Mouse (Mus musculus) G1E-ER4 (cell line): ENCODE results near the gene Ptk7. TPM values are rescaled to one million over a fixed set of nuclear protein-coding genes. Genes with fewer than 3 reads are reported as not detected.

ENCODE experiments used
- GATA1 ChIP-seq: IDR thresholded peaks from one replicate; pipeline ENCODE4 v1.8.0; 2012; ENCODE audit warnings: low read length, inconsistent platforms
- polyA plus RNA-seq: library from polyadenylated mRNA; stranded (reverse); fragments of >175 nt; gene quantifications from 2 replicates; pipeline ENCODE4 v1.2.3, GENCODE M21; 2012

Gene Ptk7
- polyA plus RNA-seq, 1 experiment = not detected

- TF ChIP-seq GATA1 = no peak
These were observed 8.0 kb downstream of the Ptk7 start for GRCm38 (mm10) chr17:46621324-46621723.

DNA sequence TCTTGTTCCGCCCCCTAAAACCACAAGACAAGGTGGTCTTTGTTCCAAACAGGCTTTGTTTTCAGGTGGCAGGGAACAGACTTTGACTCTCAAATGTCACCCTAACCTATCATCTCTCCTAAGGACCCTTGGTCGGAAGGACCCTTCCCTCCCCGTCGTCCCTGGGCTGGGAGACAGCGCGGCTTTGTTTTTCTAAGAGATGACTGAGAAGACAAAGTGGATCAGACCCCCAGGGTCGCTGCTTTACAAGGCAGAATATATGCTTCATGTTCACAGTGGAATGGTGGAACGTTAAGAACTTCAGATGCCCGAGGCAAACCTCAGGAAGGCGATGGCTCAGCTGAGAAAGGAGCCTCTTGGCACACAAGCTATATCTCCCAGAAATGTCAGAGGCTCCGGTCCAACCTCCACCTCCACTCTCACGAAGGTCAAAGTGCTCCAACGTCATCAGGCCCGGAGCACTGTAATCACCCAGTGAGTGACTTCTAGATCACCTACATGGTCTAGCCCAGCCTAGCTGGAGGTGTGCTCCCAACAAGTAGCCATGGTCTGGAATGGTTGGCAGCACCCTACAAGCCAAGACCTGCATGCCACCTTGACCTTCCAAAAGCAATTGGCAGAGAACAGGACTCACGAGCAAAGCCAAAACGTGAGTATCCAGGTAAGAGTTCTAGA lies 9.5 kb downstream of the Ptk7 start:
- no peak for TF ChIP-seq GATA1

DNA sequence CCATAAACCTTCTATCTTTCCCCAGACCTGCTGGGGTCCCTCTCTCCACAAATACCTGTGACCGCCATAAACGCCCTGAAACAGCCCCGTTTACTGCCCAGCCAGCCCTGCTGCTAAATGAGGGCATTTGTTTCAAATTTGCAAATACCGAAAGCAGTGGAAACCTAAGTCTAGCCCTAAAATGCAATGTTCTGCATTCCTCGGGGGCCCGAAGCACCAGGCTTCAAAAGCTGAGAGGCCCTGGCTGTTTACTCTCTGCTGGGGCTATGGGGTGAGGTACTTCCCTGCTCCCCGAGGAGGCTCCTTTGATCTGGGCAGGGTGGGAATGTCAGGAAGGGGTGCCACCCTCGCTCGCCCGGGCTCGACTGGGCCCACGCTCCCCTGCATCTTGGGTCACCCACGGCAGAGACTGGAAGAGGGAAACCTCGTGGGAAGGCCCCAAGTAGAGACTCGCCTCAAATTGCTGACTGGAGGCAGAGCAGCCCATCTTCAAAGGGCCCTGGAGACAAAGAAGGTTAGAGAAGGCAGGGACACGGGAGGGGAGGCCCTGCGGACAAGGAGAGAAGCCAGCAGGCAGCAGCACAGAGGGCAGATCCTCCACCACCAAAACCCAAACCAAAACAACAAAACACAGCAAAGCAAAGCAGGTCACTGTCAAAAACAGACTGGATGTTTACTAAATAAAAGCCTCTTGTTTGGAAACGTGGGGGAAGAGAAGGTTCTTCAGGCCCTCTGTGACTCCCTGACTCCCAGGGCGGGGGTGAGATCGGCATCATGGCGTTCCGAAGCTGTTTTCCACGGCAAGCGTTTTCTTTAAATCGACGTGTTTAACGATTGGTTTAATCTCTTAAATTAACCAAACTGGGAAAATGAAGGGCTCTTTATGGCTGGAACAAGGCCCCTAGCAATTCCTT lies 10.3 kb downstream of the Ptk7 start:
- TF ChIP-seq GATA1 = no peak

GRCm38 (mm10) chr17:46618394-46618768 lies 10.9 kb downstream of the Ptk7 start:
- no peak for TF ChIP-seq GATA1

DNA sequence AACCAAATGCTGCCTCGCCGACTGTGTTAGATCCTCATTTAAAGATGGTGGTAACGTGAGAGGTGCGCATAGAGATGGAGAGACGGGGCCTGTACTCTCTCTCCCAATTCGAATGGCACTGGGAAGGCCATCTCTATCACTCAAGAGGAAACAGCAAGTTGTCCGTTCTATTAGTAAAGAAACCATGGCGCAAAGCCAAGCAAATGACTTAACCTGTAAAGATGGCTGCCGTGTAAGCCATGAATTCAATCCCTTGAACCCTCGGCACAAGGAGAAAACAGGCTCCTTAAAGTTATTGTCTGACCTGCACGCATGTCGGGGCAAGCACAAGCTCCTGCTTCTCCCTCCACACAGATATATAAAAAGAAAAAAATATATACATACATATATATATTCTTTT lies 11.5 kb downstream of the Ptk7 start:
- TF ChIP-seq GATA1 = no peak

- TF ChIP-seq GATA1 = no peak
These were observed 16.1 kb downstream of the Ptk7 start for GRCm38 (mm10) chr17:46613229-46613628.

- TF ChIP-seq GATA1 = no peak
These were observed 16.5 kb downstream of the Ptk7 start for GRCm38 (mm10) chr17:46612820-46613219.

DNA sequence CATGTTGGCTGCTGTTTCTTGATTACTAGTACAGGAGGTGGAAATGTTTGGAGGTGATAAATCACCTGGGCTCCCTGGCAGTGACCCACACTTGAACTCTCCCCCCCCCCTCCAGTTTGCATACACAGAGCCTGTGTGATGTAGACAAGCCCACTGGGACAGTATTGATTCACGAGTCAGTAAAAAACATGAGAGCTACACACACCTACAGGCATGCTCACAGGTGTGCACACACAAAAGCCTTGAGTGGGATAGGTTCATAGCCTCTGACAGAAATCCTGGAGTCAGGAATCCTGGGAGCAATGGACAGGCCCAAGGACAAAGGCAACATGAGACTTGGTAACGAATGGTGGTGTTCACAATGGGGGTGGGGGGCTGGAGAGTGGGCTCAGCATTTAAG lies 17.1 kb downstream of the Ptk7 start:
- TF ChIP-seq GATA1 = no peak

DNA sequence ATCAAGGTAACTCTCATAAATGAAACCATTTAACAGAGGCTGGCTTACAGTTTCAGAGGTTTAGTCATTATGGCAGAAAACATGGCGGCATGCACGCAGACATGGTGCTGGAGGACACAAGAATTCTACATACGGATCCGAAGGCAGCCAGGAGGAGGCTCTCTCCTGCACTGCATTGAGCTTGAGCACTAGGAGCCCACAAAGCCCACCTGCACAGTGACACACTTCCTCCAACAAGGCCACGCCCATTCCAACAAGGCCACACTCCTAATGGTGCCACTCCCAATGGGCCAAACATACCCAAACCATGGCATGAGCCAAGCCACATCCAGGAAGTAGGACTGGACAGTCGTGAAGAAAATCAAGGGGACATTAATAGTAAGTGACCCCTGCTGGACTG lies 18.0 kb downstream of the Ptk7 start:
- no peak for TF ChIP-seq GATA1

DNA sequence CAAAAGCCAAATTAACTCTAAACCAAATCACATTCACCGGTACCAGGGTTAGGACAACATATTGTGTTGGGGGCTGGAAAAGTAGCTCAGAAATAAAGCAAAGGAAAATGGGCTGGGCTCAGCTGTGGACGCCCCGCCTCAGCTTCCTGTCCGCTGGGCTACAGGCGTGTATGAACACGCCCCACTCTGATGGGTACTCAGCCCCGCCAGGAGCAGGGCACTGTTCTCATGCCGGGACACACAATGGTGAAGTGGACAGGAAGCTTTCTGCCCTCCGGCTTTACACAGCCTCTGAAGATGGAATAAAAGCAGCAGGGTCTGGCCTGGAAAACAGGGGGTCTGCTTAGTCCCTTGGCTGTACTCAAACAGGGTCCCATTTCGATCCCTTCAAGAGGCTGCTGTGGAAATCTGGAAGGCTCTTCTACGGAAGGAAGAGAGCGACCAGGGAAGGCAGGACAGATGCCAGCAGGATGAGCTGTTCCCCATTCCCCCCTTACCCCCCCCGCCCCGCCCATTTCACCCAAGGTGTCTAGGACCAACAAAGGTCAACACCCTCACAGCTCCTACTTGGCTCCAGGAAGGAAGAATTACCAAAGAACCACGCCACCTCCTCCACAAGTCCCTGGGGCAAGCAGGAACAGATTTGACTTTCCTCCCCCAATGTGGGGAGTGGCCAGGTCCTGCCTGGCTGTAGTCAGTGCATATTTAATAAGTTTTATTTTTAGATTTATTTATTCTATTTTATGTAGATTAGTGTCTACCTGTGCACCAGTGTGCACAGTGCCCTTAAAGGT lies 19.4 kb downstream of the Ptk7 start:
- no peak for TF ChIP-seq GATA1

DNA sequence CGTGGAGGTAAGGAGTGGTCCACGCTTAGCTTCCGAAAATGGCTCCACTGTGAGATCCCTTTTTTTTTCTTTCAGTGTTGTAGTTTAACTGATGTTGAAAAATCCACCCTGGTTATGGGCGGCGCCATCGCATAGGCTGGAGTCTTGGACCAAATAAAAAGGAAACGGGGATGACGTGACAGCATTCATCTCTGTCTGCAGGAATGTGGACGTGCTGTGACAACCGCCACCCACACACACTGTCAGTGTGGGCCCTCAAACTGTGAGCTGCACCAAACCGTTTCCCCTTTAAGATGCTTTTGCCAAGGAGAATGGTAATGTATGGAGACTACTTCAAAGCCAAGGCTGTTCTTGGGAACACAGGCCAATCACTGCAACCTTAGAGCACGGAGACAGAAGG lies 23.3 kb downstream of the Ptk7 start:
- no peak for TF ChIP-seq GATA1

GRCm38 (mm10) chr17:46605126-46605525 lies 24.2 kb downstream of the Ptk7 start:
- no peak for TF ChIP-seq GATA1

- TF ChIP-seq GATA1 = no peak
These were observed 26.1 kb downstream of the Ptk7 start for GRCm38 (mm10) chr17:46603229-46603628.

- TF ChIP-seq GATA1 = no peak
These were observed 27.1 kb downstream of the Ptk7 start for GRCm38 (mm10) chr17:46602212-46602611.

GRCm38 (mm10) chr17:46600569-46600968 lies 28.7 kb downstream of the Ptk7 start:
- no peak for TF ChIP-seq GATA1

GRCm38 (mm10) chr17:46598963-46599362 lies 30.3 kb downstream of the Ptk7 start:
- no peak for TF ChIP-seq GATA1
